ENCODE assay signal across 11 mouse cellular contexts in genomic region chr4:62133706-62134105, GRCm38 (mm10). TPM values are rescaled to one million over a fixed set of nuclear protein-coding genes. Genes with fewer than 3 reads are reported as not detected.
DNase-seq lines count a peak whose midpoint lies in the region; ATAC-seq lines count a peak whose summit lies in the region.
"Had no signal": no experiment of that assay in that cellular context is flagged by ENCODE, and none has a peak within 500 bp of the region (broad histone marks: within the 10 kb centered on the region; RNA-seq: fewer than 3 reads in every experiment).

No protein-coding gene starts in this region.

- ATAC-seq in forebrain, embryonic 16.5 days, result no peak

- no peaks in the 10 kb centered on the region for H3K4me1 ChIP-seq in forebrain, embryonic 16.5 days (replicated peaks; ENCODE audit: control insufficient read depth, insufficient read depth, low read length)

- H3K36me3 ChIP-seq in forebrain, embryonic 16.5 days (ENCODE audit: control insufficient read depth, insufficient read depth), result no peaks in the 10 kb centered on the region

- no peak overlapping the region for H3K9ac ChIP-seq in forebrain, embryonic 16.5 days (replicated peaks; ENCODE audit: low read depth, low read length)

- no peaks in the 10 kb centered on the region for H3K27me3 ChIP-seq in forebrain, embryonic 16.5 days (replicated peaks; ENCODE audit: control insufficient read depth, insufficient read depth, low read length)

- DNase-seq in heart, adult 8-10 months (ENCODE audit: low spot score), result peak; percentile 18
- DNase-seq in heart, postnatal 25 days (ENCODE audit: low spot score), result no peak
- peak; percentile 65 for DNase-seq in A20 (ENCODE audit: low read depth, low spot score)
- DNase-seq in adrenal gland, adult 2 months, result peak; percentile 56
- peak; percentile 2 for DNase-seq in forelimb bud, embryonic 11.5 days (ENCODE audit: low read depth, low spot score)
- DNase-seq in left cerebral cortex, adult 11 months (ENCODE audit: low spot score), result peak; percentile 3
- no peak for DNase-seq in spleen, postnatal 4 days (ENCODE audit: low spot score in 2 of 2)

- 68% methylated on average over 7 of the region's 7 CpGs for WGBS in forebrain, embryonic 16.5 days

- no peak overlapping the region for H3K27ac ChIP-seq in forebrain, embryonic 16.5 days (ENCODE audit: low read length)
- H3K27ac ChIP-seq: macrophage had no signal

- H3K9me3 ChIP-seq in forebrain, embryonic 16.5 days (ENCODE audit: control insufficient read depth, low read length), result peaks cover 14% of the 10 kb centered on the region; the same call in 1 of the 2 replicates

- H3K4me3 ChIP-seq in forebrain, embryonic 16.5 days (replicated peaks; ENCODE audit: low read length), result no peak overlapping the region

- intact Hi-C loops in heart, postnatal 25 days (cut with DNase I), result loop anchor here (5.0 kb wide), 1 partner anchor 94 kb away; no protein-coding TSS in a partner anchor

- no peak overlapping the region for H3K4me2 ChIP-seq in forebrain, embryonic 16.5 days (ENCODE audit: low read length)

RNA-seq across cellular contexts. Expression of gene Mup21, which starts 17.0 kb away (rescaled TPM):
- not detected for total RNA-seq in heart, adult 8-10 months (2022)
- total RNA-seq in heart, postnatal 25 days (2021), result not detected
- not detected for total RNA-seq in adrenal gland, adult 2 months (2021)
- polyA plus RNA-seq in adrenal gland, adult 2 months (2012; rRNA removed), result not detected in 2 replicates
- not detected in 2 replicates for polyA plus RNA-seq in forebrain, embryonic 16.5 days (2015; fragmentation: Nextera tagmentation; extraction: Ambion mirVana)
- polyA plus RNA-seq: heart, embryonic 14.5 days; macrophage; stomach, embryonic 16.5 days had no signal

RNA-seq across cellular contexts. Expression of gene Mup3, which starts 46.6 kb away (rescaled TPM):
- total RNA-seq in heart, adult 8-10 months (2022), result not detected
- not detected for total RNA-seq in heart, postnatal 25 days (2021)
- 10 to 100 TPM in 1 of 2 experiments, 1 to 10 TPM in 1; 1.4 to 15.0 TPM for total RNA-seq in adrenal gland, adult 2 months (2021)
- 0.11 and 1.1 TPM in 2 replicates for polyA plus RNA-seq in adrenal gland, adult 2 months (2012; rRNA removed)
- polyA plus RNA-seq in forebrain, embryonic 16.5 days (2015; fragmentation: Nextera tagmentation; extraction: Ambion mirVana), result not detected in 2 replicates
- polyA plus RNA-seq: heart, embryonic 14.5 days; macrophage; stomach, embryonic 16.5 days had no signal

Comparison
In these comparisons a context has a peak if more than half of its experiments do, and no peak if none do; other contexts are left out.
1. DNase-seq: peak in heart, adult 8-10 months (single experiment), A20 (single experiment), adrenal gland, adult 2 months (single experiment), forelimb bud, embryonic 11.5 days (single experiment) and left cerebral cortex, adult 11 months (single experiment); none in heart, postnatal 25 days (single experiment) and spleen, postnatal 4 days (0 of 2).